ENCODE assay signal across 9 mouse cellular contexts in the genomic region with DNA sequence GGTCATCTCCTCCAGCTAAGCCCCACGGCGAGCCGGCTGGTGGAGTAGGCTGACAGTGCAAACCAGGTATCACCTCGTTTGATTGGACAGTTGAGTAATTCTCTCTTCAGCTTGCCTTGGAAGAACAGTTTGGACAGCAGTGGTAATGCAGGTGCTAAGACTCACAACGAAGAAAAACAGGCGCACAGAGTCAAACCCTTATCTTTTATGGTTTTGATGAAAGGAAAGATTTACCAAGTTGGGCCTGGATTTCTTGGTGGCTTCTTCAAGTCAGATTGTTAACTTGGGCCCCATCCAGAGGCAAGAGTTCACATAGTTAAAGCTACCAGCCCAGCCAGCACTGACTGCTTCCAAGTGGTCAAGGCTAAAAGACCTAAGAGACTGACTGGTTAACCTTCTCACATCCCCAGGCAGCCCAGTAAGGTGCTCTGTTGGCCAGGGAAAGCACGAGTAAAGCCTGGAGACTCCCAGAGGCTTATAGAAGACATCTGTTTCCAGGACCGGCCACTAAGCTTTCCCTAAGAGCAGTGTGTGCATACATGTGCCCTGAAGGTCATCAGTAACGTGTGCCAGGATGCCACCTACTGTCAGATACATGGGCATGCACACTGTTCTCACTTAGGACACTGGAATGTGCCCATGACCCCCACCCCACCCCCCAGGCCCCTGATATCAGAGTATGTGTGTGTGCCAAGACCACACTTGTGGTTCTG.
A peak's percentile ranks its signal among the peaks of the same experiment; 100 is the strongest.
DNase-seq lines count a peak whose midpoint lies in the region; ATAC-seq and TF ChIP-seq lines count a peak whose summit lies in the region.
"Had no signal": no experiment of that assay in that cellular context is flagged by ENCODE, and none has a peak within 500 bp of the region (broad histone marks: within the 10 kb centered on the region; RNA-seq: fewer than 3 reads in every experiment).

No protein-coding gene starts in this region.

- TF ChIP-seq CTCF in MEL (IDR thresholded peaks at IDR 0.05 in 2 of 3, conservative IDR thresholded peaks at IDR 0.05 in 1 of 3; ENCODE audit: control insufficient read depth in 1 of 3, insufficient read depth in 1 of 3, low read depth in 2 of 3, low read length in 3 of 3, poor library complexity in 1 of 3, severe bottlenecking in 1 of 3) = peak; percentile 15 to 61 (median 55); a peak in 5 of 6 replicates
- TF ChIP-seq CTCF in heart, postnatal 0 days (IDR thresholded peaks at IDR 0.05; ENCODE audit: low read depth) = peak; percentile 56

- no peak overlapping the region for H3K4me2 ChIP-seq in heart, postnatal 0 days (ENCODE audit: low read depth, low read length)
- H3K4me2 ChIP-seq in liver, embryonic 16.5 days (ENCODE audit: low read depth, low read length) = no peak overlapping the region
- H3K4me2 ChIP-seq: limb, embryonic 13.5 days had no signal

- peak; percentile 63 for TF ChIP-seq RAD21 in MEL (IDR thresholded peaks at IDR 0.05; ENCODE audit: low read depth, low read length)

- intact Hi-C loops in heart, postnatal 36 days (cut with DNase I) = no loop called here

- peak overlapping the region; percentile 60 for H3K27ac ChIP-seq in heart, embryonic 10.5 days
- H3K27ac ChIP-seq in MEL (ENCODE audit: control insufficient read depth, low read depth, low read length) = no peak overlapping the region
- no peak overlapping the region for H3K27ac ChIP-seq in heart, postnatal 0 days (ENCODE audit: low read depth)
- 0 out of 2 replicates have a peak overlapping the region, but pooled peaks have one; percentile 39 for H3K27ac ChIP-seq in liver, embryonic 16.5 days (ENCODE audit: low read length)
- H3K27ac ChIP-seq: limb, embryonic 13.5 days had no signal

- no peak for TF ChIP-seq POLR2A in MEL (IDR thresholded peaks at IDR 0.05; ENCODE audit: control insufficient read depth in 1 of 2, insufficient read depth in 1 of 2, low read depth in 1 of 2, low read length in 2 of 2, poor library complexity in 1 of 2)

- peaks cover 37% of the 10 kb centered on the region for H3K4me1 ChIP-seq in heart, embryonic 10.5 days
- peaks cover 10 to 26% of the 10 kb centered on the region in 2 experiments for H3K4me1 ChIP-seq in MEL (ENCODE audit: control insufficient read depth in 1 of 2, insufficient read depth in 2 of 2, low read length in 2 of 2)
- H3K4me1 ChIP-seq in heart, postnatal 0 days (ENCODE audit: control insufficient read depth, insufficient read depth) = no peaks in the 10 kb centered on the region; the same call in 1 of the 2 replicates
- H3K4me1 ChIP-seq in liver, embryonic 16.5 days (ENCODE audit: control insufficient read depth, low read depth, low read length) = peaks cover 25% of the 10 kb centered on the region
- H3K4me1 ChIP-seq: limb, embryonic 13.5 days had no signal

- DNase-seq in heart, embryonic 10.5 days (ENCODE audit: low spot score) = no peak
- DNase-seq in heart, postnatal 36 days = no peak
- DNase-seq in MEL (ENCODE audit: low read depth, low spot score) = peak; percentile 47
- DNase-seq in heart, postnatal 0 days (ENCODE audit: low spot score) = peak; percentile 80
- DNase-seq in frontal cortex, postnatal 36 days (ENCODE audit: low spot score in 2 of 2) = no peak
- no peak for DNase-seq in cerebellum, postnatal 36 days
- DNase-seq in left cerebral cortex, adult 8-10 months (ENCODE audit: low spot score in 2 of 2) = no peak

- WGBS in heart, embryonic 10.5 days = 57% methylated on average over 9 of the region's 9 CpGs
- WGBS in heart, postnatal 0 days = 55% methylated on average over 9 of the region's 9 CpGs
- WGBS in liver, embryonic 16.5 days (ENCODE audit: insufficient replicate concordance) = 56% methylated on average over 9 of the region's 9 CpGs

- peak; percentile 91 for ATAC-seq in heart, postnatal 0 days (ENCODE audit: insufficient read depth, low read depth)
- ATAC-seq in liver, embryonic 16.5 days (ENCODE audit: low read depth) = peak; percentile 71

- H3K9ac ChIP-seq in MEL (ENCODE audit: control insufficient read depth, low read depth, low read length, poor library complexity, severe bottlenecking) = no peak overlapping the region
- H3K9ac ChIP-seq in heart, postnatal 0 days (replicated peaks; ENCODE audit: low read depth, low read length) = no peak overlapping the region
- no peak overlapping the region for H3K9ac ChIP-seq in liver, embryonic 16.5 days (ENCODE audit: low read depth, low read length)
- H3K9ac ChIP-seq: limb, embryonic 13.5 days had no signal

- no peaks in the 10 kb centered on the region for H3K9me3 ChIP-seq in heart, embryonic 10.5 days
- H3K9me3 ChIP-seq in MEL (replicated peaks; ENCODE audit: insufficient read depth, low read length) = no peaks in the 10 kb centered on the region
- no peaks in the 10 kb centered on the region for H3K9me3 ChIP-seq in heart, postnatal 0 days (replicated peaks; ENCODE audit: control insufficient read depth, low read length)
- H3K9me3 ChIP-seq in liver, embryonic 16.5 days (replicated peaks; ENCODE audit: control insufficient read depth, low read length) = no peaks in the 10 kb centered on the region
- H3K9me3 ChIP-seq: limb, embryonic 13.5 days had no signal

- no peaks in the 10 kb centered on the region for H3K36me3 ChIP-seq in heart, embryonic 10.5 days
- peaks cover 0 to 28% of the 10 kb centered on the region in 2 experiments; a peak in 2 of 4 replicates for H3K36me3 ChIP-seq in MEL (ENCODE audit: control insufficient read depth in 1 of 2, insufficient read depth in 2 of 2, low read length in 2 of 2)
- no peaks in the 10 kb centered on the region for H3K36me3 ChIP-seq in heart, postnatal 0 days (replicated peaks; ENCODE audit: control insufficient read depth, insufficient read depth, low read length)
- no peaks in the 10 kb centered on the region for H3K36me3 ChIP-seq in liver, embryonic 16.5 days (ENCODE audit: control insufficient read depth, insufficient read depth)
- H3K36me3 ChIP-seq: limb, embryonic 13.5 days had no signal

- TF ChIP-seq EP300 in MEL (IDR thresholded peaks at IDR 0.05; ENCODE audit: low read depth in 1 of 2, low read length in 2 of 2) = no peak
- TF ChIP-seq EP300 in heart, postnatal 0 days (IDR thresholded peaks at IDR 0.05; ENCODE audit: low read depth) = no peak

- no peak overlapping the region for H3K4me3 ChIP-seq in heart, embryonic 10.5 days
- no peak overlapping the region for H3K4me3 ChIP-seq in MEL (ENCODE audit: control insufficient read depth in 1 of 2, insufficient read depth in 1 of 2, low read depth in 2 of 2, low read length in 2 of 2)
- H3K4me3 ChIP-seq in heart, postnatal 0 days (ENCODE audit: low read depth, low read length) = no peak overlapping the region
- H3K4me3 ChIP-seq in liver, embryonic 16.5 days (ENCODE audit: low read depth, low read length) = no peak overlapping the region
- H3K4me3 ChIP-seq: limb, embryonic 13.5 days had no signal

- H3K79me2 ChIP-seq in MEL (ENCODE audit: control insufficient read depth, insufficient read depth, low read length, poor library complexity) = no peaks in the 10 kb centered on the region

- no peaks in the 10 kb centered on the region for H3K27me3 ChIP-seq in heart, embryonic 10.5 days (ENCODE audit: insufficient read depth, poor library complexity, severe bottlenecking)
- no peaks in the 10 kb centered on the region for H3K27me3 ChIP-seq in MEL (ENCODE audit: control insufficient read depth in 1 of 2, insufficient read depth in 2 of 2, low read length in 2 of 2)
- H3K27me3 ChIP-seq in heart, postnatal 0 days (ENCODE audit: control insufficient read depth, insufficient read depth, low read length) = no peaks in the 10 kb centered on the region
- no peaks in the 10 kb centered on the region for H3K27me3 ChIP-seq in liver, embryonic 16.5 days (ENCODE audit: control insufficient read depth, insufficient read depth, low read depth, low read length)
- H3K27me3 ChIP-seq: limb, embryonic 13.5 days had no signal

TF ChIP-seq in MEL, 35 proteins besides CTCF, POLR2A, EP300 and RAD21 (continues in another document):
- TF ChIP-seq ELF1 (IDR thresholded peaks at IDR 0.05; ENCODE audit: low read depth, low read length) (no peak), BHLHE40 (IDR thresholded peaks at IDR 0.05; ENCODE audit: borderline replicate concordance, low read depth, low read length) (no peak), RCOR1 (IDR thresholded peaks at IDR 0.05; ENCODE audit: low read depth, low read length) (peak; percentile 88), ZC3H11A (IDR thresholded peaks at IDR 0.05; ENCODE audit: low read depth, low read length) (peak; percentile 46; the same call in 1 of the 2 replicates), ZKSCAN1 (IDR thresholded peaks at IDR 0.05; ENCODE audit: low read depth, low read length) (no peak), CHD1 (IDR thresholded peaks at IDR 0.05; ENCODE audit: low read depth, low read length) (no peak), MYC (IDR thresholded peaks at IDR 0.05; ENCODE audit: low read depth, low read length) (0 out of 2 replicates have a peak, but pooled peaks have one; percentile 9), GATA1 (IDR thresholded peaks at IDR 0.05; ENCODE audit: low read depth, low read length) (0 out of 2 replicates have a peak, but pooled peaks have one; percentile 17), CHD2 (IDR thresholded peaks at IDR 0.05; ENCODE audit: low read length) (no peak), ETS1 (IDR thresholded peaks at IDR 0.05; ENCODE audit: low read depth, low read length) (0 out of 2 replicates have a peak, but pooled peaks have one; percentile 11), POLR2AphosphoS5 (IDR thresholded peaks at IDR 0.05; ENCODE audit: borderline replicate concordance, low read depth, low read length) (no peak), NELFE (IDR thresholded peaks at IDR 0.05; ENCODE audit: low read depth, low read length) (no peak), MYB (IDR thresholded peaks at IDR 0.05; ENCODE audit: low read depth, low read length) (0 out of 2 replicates have a peak, but pooled peaks have one; percentile 8), SMC3 (IDR thresholded peaks at IDR 0.05; ENCODE audit: low read depth, low read length) (peak; percentile 67), JUND (IDR thresholded peaks at IDR 0.05; ENCODE audit: low read depth, low read length) (no peak), SIN3A (IDR thresholded peaks at IDR 0.05; ENCODE audit: low read length) (no peak; the same call in none of the 2 replicates), E2F4 (IDR thresholded peaks at IDR 0.05; ENCODE audit: borderline replicate concordance, low read depth, low read length) (no peak), GABPA (IDR thresholded peaks at IDR 0.05; ENCODE audit: low read depth, low read length) (no peak), MXI1 (IDR thresholded peaks at IDR 0.05; ENCODE audit: low read depth, low read length) (no peak), MAFK (IDR thresholded peaks at IDR 0.05; ENCODE audit: borderline replicate concordance, low read depth, low read length) (no peak), UBTF (IDR thresholded peaks at IDR 0.05; ENCODE audit: borderline replicate concordance, insufficient read depth, low read depth, low read length) (no peak), HCFC1 (IDR thresholded peaks at IDR 0.05; ENCODE audit: low read depth, low read length) (no peak), TBP (IDR thresholded peaks at IDR 0.05; ENCODE audit: low read depth, low read length) (no peak), KAT2A (conservative IDR thresholded peaks at IDR 0.05; ENCODE audit: low read depth, low read length) (no peak)

Comparison
In these comparisons a context has a peak if more than half of its experiments do, and no peak if none do; other contexts are left out.
1. DNase-seq: peak in MEL (single experiment) and heart, postnatal 0 days (single experiment); none in heart, embryonic 10.5 days (single experiment), heart, postnatal 36 days (0 of 2), frontal cortex, postnatal 36 days (0 of 2), cerebellum, postnatal 36 days (0 of 2) and left cerebral cortex, adult 8-10 months (0 of 2).
2. H3K27ac ChIP-seq: peak in heart, embryonic 10.5 days (single experiment) and liver, embryonic 16.5 days (single experiment); none in MEL (single experiment) and heart, postnatal 0 days (single experiment).